Mouse (Mus musculus): ENCODE measurements around the gene Gm20388. TPM values are rescaled to one million over a fixed set of nuclear protein-coding genes. Genes with fewer than 3 reads are reported as not detected.

The Gm20388 gene
- total RNA-seq, 2 experiments from 2014 or later: 2.4 to 2.6 TPM

GRCm38 (mm10) chr8:120146051-120146450 lies 235.4 kb downstream of the Gm20388 start:
- Histone ChIP-seq H3K27ac (no peak overlapping the region; the same call in 1 of the 2 replicates), H3K4me3 (no peak overlapping the region)
- DNase-seq (ENCODE audit: extremely low spot score in 1 of 2, low spot score in 2 of 2): no peak
- no peak for TF ChIP-seq CTCF (IDR thresholded peaks at IDR 0.05)
- intact Hi-C loops (cut with DNase I): no loop called here

- intact Hi-C loops (cut with DNase I): no loop called here
Observed at GRCm38 (mm10) chr8:120150028-120150427, 239.4 kb downstream of the Gm20388 start.

GRCm38 (mm10) chr8:120151151-120151550 lies 240.5 kb downstream of the Gm20388 start:
- Histone ChIP-seq H3K27ac (no peak overlapping the region), H3K4me3 (no peak overlapping the region)
- no peak for TF ChIP-seq CTCF (IDR thresholded peaks at IDR 0.05)
- intact Hi-C loops (cut with DNase I): no loop called here
- no peak for DNase-seq (ENCODE audit: extremely low spot score in 1 of 2, low spot score in 2 of 2)

More at GRCm38 (mm10) chr8:120150028-120150427, 239.4 kb downstream of the Gm20388 start:
- TF ChIP-seq CTCF (IDR thresholded peaks at IDR 0.05): no peak
- no peak for DNase-seq (ENCODE audit: extremely low spot score in 1 of 2, low spot score in 2 of 2)
- no peak overlapping the region for H3K4me3 ChIP-seq
- H3K27ac ChIP-seq: no peak overlapping the region

GRCm38 (mm10) chr8:120152636-120153035 lies 242.0 kb downstream of the Gm20388 start:
- Histone ChIP-seq H3K4me3 (no peak overlapping the region), H3K27ac (no peak overlapping the region)
- no peak for TF ChIP-seq CTCF (IDR thresholded peaks at IDR 0.05)
- DNase-seq (ENCODE audit: extremely low spot score in 1 of 2, low spot score in 2 of 2): no peak
- intact Hi-C loops (cut with DNase I): no loop called here

- Histone ChIP-seq H3K27ac (no peak overlapping the region), H3K4me3 (no peak overlapping the region)
- no peak for DNase-seq (ENCODE audit: extremely low spot score in 1 of 2, low spot score in 2 of 2)
- no peak for TF ChIP-seq CTCF (IDR thresholded peaks at IDR 0.05)
- intact Hi-C loops (cut with DNase I): no loop called here
Observed at GRCm38 (mm10) chr8:120160366-120160765, 249.7 kb downstream of the Gm20388 start.

- H3K27ac ChIP-seq: peak overlapping the region; percentile 51; the same call in 1 of the 2 replicates
- TF ChIP-seq CTCF (IDR thresholded peaks at IDR 0.05): no peak
- intact Hi-C loops (cut with DNase I): no loop called here
- no peak for DNase-seq (ENCODE audit: extremely low spot score in 1 of 2, low spot score in 2 of 2)
- no peak overlapping the region for H3K4me3 ChIP-seq
Observed at GRCm38 (mm10) chr8:120161658-120162403, 251.2 kb downstream of the Gm20388 start.

GRCm38 (mm10) chr8:120162404-120162752 lies 251.7 kb downstream of the Gm20388 start:
- Histone ChIP-seq H3K4me3 (no peak overlapping the region), H3K27ac (peak overlapping the region; percentile 17; the same call in 1 of the 2 replicates)
- no peak for TF ChIP-seq CTCF (IDR thresholded peaks at IDR 0.05)
- intact Hi-C loops (cut with DNase I): no loop called here
- DNase-seq (ENCODE audit: extremely low spot score in 1 of 2, low spot score in 2 of 2): no peak

- DNase-seq (ENCODE audit: extremely low spot score in 1 of 2, low spot score in 2 of 2): no peak
- Histone ChIP-seq H3K4me3 (no peak overlapping the region), H3K27ac (no peak overlapping the region)
- intact Hi-C loops (cut with DNase I): no loop called here
- no peak for TF ChIP-seq CTCF (IDR thresholded peaks at IDR 0.05)
Observed at GRCm38 (mm10) chr8:120163376-120163775, 252.7 kb downstream of the Gm20388 start.

GRCm38 (mm10) chr8:120164026-120164425 lies 253.4 kb downstream of the Gm20388 start:
- H3K4me3 ChIP-seq: no peak overlapping the region
- no peak for DNase-seq (ENCODE audit: extremely low spot score in 1 of 2, low spot score in 2 of 2)
- H3K27ac ChIP-seq: no peak overlapping the region
- intact Hi-C loops (cut with DNase I): no loop called here
- TF ChIP-seq CTCF (IDR thresholded peaks at IDR 0.05): no peak

- H3K4me3 ChIP-seq: no peak overlapping the region
- DNase-seq (ENCODE audit: extremely low spot score in 1 of 2, low spot score in 2 of 2): no peak
- intact Hi-C loops (cut with DNase I): no loop called here
- TF ChIP-seq CTCF (IDR thresholded peaks at IDR 0.05): no peak
- H3K27ac ChIP-seq: no peak overlapping the region
Observed at GRCm38 (mm10) chr8:120167136-120167535, 256.5 kb downstream of the Gm20388 start.

GRCm38 (mm10) chr8:120167821-120168220 lies 257.2 kb downstream of the Gm20388 start:
- Histone ChIP-seq H3K27ac (no peak overlapping the region), H3K4me3 (no peak overlapping the region)
- no peak for TF ChIP-seq CTCF (IDR thresholded peaks at IDR 0.05)

GRCm38 (mm10) chr8:120169119-120169518 lies 258.5 kb downstream of the Gm20388 start:
- DNase-seq (ENCODE audit: extremely low spot score in 1 of 2, low spot score in 2 of 2): no peak
- intact Hi-C loops (cut with DNase I): no loop called here
- Histone ChIP-seq H3K27ac (no peak overlapping the region), H3K4me3 (no peak overlapping the region)
- no peak for TF ChIP-seq CTCF (IDR thresholded peaks at IDR 0.05)

More at GRCm38 (mm10) chr8:120167821-120168220, 257.2 kb downstream of the Gm20388 start:
- intact Hi-C loops (cut with DNase I): no loop called here
- peak; percentile 48 to 59 for DNase-seq (ENCODE audit: extremely low spot score in 1 of 2, low spot score in 2 of 2)

GRCm38 (mm10) chr8:120173195-120173594 lies 262.6 kb downstream of the Gm20388 start:
- no peak for DNase-seq (ENCODE audit: extremely low spot score in 1 of 2, low spot score in 2 of 2)
- H3K27ac ChIP-seq: no peak overlapping the region
- no peak overlapping the region for H3K4me3 ChIP-seq
- intact Hi-C loops (cut with DNase I): no loop called here
- no peak for TF ChIP-seq CTCF (IDR thresholded peaks at IDR 0.05)
